Mouse (Mus musculus): ENCODE measurements around the gene Stard3. TPM values are rescaled to one million over a fixed set of nuclear protein-coding genes. Genes with fewer than 3 reads are reported as not detected.
"Not testable (repeated sequence)": the region's sequence is repeated elsewhere in the genome, so short reads cannot be mapped to it uniquely, and the experiment has no call there.

Stard3 gene
- total RNA-seq, 2 experiments from 2014 or later = 21.5 to 26.8 TPM

DNA sequence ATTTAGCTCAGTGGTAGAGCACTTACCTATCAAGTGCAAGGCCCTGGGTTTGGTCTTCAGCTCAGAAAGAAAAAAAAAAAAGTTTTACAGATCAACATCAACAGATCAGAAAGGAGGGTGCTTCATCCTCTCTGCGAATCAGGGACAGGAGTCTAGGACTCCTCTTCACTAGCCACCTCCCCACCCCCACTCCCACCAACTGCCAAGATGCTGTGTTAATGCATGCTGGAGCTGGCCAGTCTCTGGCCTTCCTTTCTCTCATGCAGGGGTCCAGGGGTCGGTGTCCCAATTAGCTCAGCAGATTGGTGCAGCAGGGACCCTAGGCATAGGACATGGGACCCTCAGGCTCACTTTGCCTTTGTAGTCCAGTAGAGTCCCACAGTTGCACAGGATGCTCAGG is 12.4 kb downstream of the Stard3 start:
- intact Hi-C loops (cut with DNase I) = no loop called here
- DNase-seq = no peak

DNA sequence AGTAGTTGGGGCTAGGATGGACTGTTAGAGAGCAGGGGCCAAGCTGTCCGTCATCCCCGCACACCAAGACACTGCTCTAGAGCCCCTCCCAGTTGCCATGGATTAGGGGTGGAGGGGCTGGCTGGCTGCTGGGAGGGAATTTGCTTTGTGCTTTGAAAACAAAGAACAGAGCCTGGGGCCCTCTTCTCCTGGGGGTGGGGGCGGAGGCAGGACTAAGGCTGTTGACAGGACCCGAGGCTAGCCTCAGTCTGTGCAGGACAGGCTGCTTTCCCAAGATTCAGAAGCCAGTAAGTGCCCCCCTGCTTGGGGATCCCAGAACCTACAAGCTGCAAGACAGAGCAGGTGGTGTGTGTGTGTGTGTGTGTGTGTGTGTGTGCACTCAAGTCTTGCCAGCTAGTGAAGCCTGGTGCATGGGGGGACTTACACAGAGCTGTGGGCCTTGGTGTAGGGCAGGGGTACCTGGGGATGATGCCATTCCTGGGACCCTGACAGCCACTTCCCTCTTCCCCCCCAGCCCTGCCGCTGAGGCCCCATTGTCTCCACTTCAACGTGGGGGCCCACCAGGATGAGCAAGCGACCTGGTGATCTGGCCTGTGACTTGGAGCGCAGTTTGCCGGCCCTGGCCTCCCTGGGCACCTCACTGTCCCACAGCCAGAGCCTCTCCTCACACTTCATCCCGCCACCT is 13.5 kb downstream of the Stard3 start:
- intact Hi-C loops (cut with DNase I) = loop anchor here (1.0 kb wide), 1 partner anchor 29 kb away; no protein-coding TSS in a partner anchor
- no peak for DNase-seq

DNA sequence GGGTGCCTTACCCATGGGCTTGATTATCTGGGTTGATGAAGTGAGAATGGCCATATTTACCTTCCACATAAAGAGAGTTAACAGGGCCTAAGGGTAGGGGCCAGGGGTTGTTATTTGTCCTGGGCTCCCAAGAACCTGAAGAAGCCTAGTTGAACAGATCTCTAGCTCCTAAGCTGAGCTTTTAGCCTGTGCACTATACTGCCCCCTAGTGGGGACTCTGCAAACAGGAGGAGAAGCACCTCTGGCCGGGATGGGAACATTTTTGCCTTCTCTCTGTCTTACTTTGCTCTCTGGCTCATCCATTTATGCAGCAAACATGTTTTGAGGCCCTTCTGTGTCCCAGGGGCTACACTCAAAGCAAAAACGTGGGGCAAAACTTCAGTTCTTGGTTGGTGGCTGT is 14.2 kb downstream of the Stard3 start:
- peak in 1 of 2 experiments; percentile 64 for DNase-seq
- intact Hi-C loops (cut with DNase I) = loop anchor here (1.0 kb wide), 1 partner anchor 30 kb away; no protein-coding TSS in a partner anchor

DNA sequence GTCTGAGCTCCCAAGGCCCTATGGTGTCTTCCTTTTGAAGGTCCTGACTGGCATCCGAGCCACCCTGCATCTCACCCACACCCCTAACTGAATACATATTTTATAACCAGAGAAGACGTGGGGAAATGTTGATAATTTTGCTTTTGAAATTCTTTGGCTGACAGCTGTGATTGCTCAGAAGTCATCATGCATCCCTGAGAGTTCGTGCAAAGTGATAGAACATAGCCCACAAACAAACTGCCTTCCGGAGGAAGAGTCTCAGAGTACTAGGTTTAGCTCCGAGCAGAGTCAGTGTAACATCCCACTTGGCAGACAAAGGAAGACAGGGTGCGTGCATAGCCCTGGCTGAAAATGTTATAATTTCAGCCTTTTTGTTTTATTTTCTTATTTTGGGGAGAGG is 15.1 kb downstream of the Stard3 start:
- intact Hi-C loops (cut with DNase I) = no loop called here
- no peak for DNase-seq

DNA sequence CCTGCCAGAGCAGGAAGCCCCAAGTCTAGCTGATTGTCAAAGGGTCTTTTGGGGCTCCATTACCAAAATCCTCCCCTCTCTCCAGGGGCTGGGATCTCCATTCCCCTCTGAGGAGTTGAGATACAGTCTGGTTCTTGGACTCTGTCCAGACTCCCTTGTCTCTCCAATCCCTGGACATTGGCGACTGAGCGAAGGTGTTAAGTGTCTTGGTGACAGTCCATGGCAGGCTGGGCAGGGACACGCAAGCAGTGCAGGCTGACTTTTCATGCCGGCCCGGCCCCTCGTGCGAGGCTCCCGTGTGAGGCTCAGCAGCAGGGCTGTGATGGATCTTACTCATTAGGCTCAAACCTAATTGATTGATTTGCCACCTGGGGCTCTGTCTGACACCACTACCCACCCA is 16.1 kb downstream of the Stard3 start:
- intact Hi-C loops (cut with DNase I) = no loop called here
- peak in 1 of 2 experiments; percentile 43 for DNase-seq

DNA sequence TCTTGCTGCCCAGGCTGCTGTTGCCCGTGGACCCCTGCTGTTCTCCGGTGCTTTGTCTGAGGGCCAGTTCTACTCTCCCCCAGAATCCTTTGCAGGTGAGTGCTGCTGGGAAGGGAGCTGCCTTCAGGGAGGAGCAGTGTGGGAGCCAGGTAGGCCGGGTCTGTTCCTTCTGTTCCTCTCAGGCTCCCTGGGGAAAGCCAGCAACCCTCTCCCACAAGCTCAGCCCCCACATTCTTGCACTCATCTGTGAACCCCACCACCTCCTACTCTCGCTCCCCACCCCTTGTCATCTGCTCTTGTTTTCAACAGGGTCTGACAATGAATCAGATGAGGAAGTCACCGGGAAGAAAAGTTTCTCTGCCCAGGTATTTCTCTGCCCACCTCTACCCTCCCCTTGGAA is 18.6 kb downstream of the Stard3 start:
- no peak for DNase-seq
- intact Hi-C loops (cut with DNase I) = no loop called here

DNA sequence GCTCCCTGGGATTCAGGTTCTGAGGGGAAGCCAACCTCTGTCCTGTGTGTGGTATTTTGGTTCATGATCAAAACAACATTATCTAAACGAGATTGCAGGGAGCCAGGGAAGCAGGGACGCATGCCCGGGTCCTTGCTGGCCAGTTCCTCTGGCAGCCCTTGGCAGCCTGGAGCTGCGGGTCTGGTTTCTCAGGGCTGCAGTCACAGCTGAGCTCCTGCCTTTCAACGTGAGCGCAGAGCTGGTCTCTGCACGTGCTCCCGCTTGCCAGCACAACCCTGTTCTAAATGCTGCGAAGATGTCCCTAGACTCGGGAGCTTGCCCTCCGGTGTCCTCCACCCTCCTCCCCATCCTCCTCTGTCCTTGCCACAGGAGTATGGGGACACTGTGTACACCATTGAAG is 19.6 kb downstream of the Stard3 start:
- intact Hi-C loops (cut with DNase I) = no loop called here

DNA sequence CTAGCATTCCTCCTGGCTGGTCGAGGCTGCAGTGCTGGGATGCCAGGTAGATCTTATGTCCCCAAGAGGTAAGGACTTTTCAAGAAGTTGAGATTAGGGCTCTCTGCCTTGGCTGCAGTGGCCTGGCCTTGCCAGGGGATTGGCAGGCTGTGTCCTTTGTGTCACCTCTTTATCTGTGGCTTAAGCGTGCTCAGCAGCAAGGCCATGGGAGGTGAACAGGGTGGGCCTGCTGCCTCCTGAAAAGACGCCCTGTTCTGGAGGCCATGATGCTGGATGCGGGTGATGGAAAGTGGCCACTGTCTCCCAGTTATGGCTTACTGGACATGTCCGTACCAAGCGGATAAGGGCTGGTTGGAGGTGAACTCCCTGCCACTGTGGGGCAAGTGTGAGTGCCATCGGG is 21.2 kb downstream of the Stard3 start:
- intact Hi-C loops (cut with DNase I) = no loop called here
- DNase-seq = peak in 1 of 2 experiments; percentile 47

More for the DNA sequence above, 19.6 kb downstream of the Stard3 start:
- DNase-seq = peak in 1 of 2 experiments; percentile 56

DNA sequence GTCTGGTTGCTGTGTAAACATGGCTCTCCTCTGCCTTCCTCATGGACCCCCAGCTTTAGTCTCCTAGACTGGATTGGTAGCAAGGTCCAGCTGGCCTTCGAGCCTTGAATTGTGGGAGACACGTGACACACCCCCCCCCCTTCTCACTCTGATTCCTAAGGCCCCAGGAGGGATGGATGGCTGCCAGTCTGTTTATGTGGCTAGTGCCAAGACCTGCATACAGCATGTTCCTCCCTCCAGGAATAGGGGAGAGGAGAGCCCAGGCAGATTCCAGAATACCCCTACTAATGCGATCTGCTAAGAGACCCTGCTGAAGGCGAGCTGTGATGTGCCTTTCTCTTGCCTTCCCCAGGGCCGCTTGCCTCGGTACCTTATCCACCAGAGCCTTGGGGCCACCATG is 21.9 kb downstream of the Stard3 start:
- intact Hi-C loops (cut with DNase I) = no loop called here
- DNase-seq = no peak

DNA sequence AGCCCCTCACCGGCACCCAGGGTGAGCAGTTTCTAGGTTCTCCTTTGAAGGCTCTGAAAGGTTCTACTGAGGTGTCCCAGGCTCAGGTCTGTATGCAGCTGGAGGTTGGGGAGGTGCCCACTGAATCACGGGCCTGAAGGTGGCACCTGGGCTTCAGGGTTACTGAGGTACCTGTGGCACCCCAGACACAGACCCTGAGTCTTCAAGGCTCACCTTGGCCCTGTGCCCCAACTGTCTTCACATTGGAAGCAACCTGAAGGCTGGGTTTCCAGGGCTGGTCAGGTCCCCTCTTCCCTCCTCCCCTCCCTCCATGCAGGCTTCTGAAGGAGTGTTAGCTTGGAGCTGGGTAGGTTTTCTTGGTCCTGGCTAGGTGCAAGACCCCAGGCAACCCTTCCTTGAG is 23.5 kb downstream of the Stard3 start:
- intact Hi-C loops (cut with DNase I) = no loop called here
- DNase-seq = no peak

DNA sequence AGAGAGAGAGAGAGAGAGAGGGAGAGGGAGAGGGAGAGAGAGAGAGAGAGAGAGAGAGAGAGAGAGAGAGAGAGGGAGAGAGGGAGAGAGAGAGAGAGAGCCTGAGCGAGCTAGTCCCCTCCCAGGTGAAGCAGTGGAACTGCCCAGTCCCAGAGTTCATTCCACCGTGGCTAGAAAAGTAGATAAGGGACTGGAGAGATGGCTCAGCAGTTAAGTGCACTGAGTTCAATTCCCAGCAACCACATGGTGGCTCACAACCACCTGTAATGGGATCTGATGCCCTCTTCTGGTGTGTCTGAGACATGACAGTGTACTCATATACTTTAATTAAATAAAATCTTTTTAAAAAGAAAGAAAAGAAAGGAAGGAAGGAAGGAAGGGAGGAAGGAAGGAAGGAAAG is 24.2 kb downstream of the Stard3 start:
- DNase-seq; intact Hi-C loops (cut with DNase I): not testable (repeated sequence)

DNA sequence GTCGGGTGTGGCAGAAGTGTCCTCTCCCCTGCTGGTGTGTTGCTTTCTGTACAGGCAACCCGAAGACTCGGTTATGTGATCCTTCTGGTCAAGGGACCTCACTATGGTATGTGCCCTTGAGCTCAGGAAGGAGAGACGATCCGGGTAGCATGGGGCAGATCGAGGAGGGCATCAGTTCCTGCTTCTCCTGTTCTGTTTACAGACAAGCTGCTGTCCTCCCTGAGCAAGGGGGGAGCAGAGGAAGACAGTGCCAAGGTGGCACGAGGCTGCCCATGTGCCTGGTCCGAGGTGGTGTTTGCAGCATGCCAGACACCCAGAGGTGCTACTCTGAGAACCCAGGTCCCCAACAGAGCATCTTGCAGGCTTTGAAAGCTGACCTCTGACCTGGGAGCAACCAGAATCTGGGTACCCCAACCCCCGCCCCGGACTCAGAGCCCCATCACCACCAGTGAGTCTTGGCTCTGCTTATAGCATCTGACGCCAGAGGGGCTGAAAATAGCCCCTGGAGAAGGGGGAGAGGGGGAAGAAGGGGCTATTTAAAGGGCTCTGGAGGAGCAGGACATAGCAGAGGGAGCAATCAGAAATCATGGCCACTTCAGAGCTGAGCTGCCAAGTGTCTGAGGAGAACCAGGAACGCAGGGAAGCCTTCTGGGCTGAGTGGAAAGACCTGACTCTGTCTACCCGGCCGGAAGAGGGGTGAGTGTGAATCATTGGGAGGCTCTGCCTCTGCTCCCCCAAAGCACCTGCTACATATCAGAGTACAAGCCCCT is 25.3 kb downstream of the Stard3 start, which contains the start of gene Tcap:
Gene Tcap, plus strand, starts transcription at position 551 of the 770 bp plus-strand sequence.
- peak in 1 of 2 experiments; percentile 65 for DNase-seq

DNA sequence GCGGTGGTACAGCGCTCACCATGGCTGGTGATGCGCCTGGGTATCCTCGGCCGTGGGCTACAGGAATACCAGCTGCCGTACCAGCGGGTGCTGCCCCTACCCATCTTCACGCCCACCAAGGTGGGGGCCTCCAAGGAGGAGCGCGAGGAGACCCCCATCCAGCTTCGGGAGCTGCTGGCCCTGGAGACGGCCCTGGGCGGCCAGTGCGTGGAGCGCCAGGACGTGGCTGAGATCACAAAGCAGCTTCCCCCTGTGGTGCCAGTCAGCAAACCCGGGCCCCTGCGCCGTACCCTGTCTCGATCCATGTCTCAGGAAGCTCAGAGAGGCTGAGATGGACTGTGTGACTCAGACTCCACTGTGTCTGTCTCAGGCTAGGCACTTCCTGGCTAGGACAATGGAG is 26.0 kb downstream of the Stard3 start:
- DNase-seq = no peak
- intact Hi-C loops (cut with DNase I) = no loop called here

More for the DNA sequence above, 25.3 kb downstream of the Stard3 start, which contains the start of gene Tcap:
- intact Hi-C loops (cut with DNase I) = no loop called here

DNA sequence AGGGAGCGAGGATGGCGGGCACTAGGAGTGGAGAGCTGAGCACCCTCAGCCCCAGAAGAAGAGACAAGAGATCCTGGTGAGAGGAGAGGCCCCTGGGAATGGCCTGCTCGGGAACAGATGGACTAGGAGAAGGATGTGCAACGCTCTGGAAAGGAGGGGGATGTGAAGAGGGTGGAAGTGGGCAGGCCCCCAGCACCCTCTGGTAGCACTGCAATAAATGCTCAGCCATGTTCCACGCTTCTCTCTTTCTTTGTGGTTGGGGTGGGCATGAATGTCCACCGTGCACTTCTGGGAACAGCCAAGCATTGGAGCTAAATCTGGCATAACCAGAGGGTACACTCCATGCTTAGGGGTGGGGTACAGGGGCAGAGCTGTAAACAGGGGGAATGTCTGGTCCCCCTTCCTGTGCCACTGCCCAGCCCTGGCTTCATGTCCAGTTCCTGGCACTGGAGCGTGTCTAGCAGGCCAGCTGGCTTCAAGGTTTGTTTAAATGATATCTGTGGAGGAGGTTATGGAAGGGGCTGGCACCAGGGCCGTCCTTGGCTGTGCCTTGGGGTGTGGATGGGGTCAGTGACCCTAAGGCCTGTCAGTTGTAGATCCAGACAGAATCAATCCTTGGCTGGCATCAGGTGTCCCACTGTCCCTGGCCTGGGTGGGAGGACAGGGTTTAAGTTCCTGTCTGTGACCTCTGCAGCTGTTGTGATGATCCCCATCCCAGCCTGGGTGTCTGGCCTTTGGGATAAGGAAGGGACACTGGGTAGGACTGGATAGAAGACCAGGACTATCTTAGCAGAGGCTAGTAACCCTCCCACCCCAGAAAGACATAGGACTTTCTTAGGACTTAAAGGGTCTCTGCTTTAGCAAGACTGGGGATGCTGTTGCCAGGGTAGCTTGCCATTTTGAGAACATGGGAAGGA is 26.8 kb downstream of the Stard3 start:
- peak in 1 of 2 experiments; percentile 57 for DNase-seq
- intact Hi-C loops (cut with DNase I) = no loop called here

DNA sequence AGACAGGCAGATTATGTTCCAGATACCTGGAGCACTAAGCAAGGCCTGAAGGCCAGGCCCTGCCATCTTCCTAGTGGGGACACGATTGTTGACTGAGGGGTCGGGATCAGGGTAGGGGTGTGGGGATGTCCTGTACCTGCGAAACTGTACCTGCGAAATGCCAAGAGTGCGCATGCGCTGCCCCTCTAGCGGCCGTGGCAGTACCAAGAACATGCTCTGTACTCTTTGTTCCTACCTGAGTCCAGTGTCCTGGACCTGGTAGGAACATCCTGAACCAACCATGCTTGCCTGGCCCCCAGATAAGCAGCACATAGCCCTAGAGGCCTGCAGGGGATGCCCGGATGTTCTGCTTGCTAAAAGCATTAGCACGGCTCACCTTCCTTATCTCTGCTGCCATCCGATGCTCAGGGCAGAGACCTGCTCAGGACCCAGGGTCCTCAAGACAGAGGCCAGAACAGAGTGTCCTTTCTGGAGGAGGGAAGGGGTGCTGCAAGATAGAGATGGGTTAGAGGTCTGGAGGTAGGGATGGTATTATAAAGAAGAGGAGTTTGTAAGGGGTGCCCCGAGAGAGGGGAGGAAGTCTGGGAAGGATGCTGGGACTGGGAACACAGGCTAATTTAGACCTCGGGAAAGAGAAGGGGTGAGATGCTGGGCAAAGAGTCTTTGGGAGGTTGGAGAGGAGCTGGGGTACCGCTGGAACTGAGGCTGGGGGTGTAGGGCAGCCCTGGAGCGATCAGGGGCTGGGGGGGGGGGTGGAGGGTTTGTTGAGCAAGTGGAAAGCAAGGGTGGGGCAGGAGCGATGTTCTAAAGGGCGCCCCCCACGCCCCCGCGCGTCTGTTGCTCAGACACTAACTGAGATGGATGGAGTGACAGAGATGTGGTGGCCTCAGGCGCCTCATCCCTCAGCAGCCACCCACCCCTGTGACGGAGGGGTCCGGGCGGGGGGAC is 27.7 kb downstream of the Stard3 start, which contains the start of gene Pnmt:
Gene Pnmt, plus strand, starts transcription at position 813 of the 948 bp plus-strand sequence.
- no peak for DNase-seq
- intact Hi-C loops (cut with DNase I) = no loop called here

DNA sequence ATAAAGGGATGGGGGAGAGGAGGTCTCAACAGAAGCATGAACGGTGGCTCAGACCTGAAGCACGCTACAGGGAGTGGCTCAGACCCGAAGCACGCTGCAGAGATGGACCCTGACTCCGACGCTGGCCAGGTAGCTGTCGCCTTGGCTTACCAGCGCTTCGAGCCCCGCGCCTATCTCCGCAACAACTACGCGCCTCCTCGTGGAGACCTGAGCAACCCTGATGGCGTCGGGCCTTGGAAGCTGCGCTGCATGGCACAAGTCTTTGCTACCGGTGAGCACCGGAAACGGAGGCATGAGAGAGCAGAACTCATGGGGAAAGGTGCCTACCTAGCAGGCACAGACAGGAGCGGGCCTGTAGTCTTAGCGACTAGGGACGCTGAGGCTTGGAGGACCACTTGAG is 28.4 kb downstream of the Stard3 start:
- DNase-seq = no peak
- intact Hi-C loops (cut with DNase I) = no loop called here

DNA sequence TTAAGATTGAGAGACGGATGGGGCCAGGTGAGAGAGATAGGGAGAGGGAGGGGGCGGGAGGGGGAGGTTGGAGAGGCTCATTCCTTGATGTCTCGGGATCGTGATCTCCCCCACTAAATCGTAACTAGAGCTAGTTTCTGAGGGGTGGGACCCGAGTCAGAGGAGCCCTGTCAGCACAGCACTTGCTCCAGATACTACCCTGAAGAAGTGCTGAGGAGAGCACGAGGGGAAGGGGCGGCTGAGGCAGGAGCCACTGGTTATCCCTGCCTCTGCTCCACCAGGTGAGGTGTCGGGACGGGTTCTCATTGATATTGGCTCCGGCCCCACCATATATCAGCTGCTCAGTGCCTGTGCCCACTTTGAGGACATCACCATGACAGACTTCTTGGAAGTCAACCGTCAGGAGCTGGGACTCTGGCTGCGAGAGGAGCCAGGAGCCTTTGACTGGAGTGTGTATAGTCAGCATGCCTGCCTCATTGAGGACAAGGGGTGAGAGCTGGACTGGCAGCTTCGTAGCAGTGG is 28.9 kb downstream of the Stard3 start:
- intact Hi-C loops (cut with DNase I) = no loop called here
- no peak for DNase-seq

DNA sequence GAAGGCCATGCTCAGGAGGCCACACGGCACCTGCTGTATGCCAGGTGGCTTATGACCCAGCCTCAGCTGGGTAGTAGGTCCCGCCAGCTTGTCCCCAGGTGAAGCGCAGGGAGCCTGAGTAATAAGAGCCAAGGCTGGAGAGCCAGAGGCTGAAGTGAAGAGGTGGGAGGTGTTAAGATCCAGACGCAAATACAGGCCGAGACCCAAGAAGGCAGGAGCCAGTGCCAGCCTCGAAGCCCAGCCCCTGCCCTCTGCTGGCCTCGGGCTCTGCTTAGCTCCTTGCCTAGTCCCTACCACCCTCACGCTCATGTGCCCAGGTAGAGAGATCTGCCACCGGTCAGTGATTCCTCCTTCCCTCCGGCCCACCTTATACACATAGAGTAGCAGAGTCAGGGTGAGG is 30.1 kb downstream of the Stard3 start:
- intact Hi-C loops (cut with DNase I) = no loop called here
- no peak for DNase-seq

DNA sequence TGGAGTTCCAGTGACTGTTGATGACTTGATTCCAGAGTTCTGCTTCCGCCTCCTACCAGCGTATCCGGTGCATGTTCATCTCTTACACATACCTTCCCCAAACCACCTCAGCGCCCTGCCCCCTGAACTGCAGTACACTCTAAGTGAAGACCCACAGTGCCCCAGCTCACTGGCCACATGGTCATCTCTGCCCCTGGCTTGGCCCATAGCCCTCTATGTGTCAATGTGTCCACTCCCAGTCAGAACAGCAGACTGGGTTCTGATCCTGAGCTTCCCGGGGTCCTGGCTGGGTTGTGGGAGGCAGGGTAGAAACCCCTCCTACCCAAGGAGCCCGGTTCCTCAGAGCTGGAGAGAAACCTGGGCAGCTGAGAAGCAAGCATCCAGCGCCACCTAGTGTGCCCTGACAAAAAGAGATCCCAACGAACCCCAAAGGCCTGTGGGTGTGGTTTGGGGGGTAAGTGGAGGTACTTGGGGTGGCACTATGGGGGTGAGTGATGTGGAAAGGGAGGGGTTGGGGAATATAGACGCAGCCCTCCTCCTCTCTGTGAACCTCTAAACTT is 31.1 kb downstream of the Stard3 start:
- intact Hi-C loops (cut with DNase I) = loop anchor here (1.0 kb wide), 2 partner anchors 47 to 124 kb away; no protein-coding TSS in a partner anchor
- peak in 1 of 2 experiments; percentile 53 for DNase-seq
